Mouse (Mus musculus) bone marrow, adult 2 months (tissue): ENCODE measurements around the gene Pde1a.

ENCODE experiments used
- CTCF ChIP-seq: fragments of 200-500 bp; IDR thresholded peaks from 2 replicates; pipeline ENCODE4 v1.5.1; 2011; ENCODE audit warnings: low read length, control low read depth; ENCODE audit not compliant: control insufficient read depth, insufficient read depth
- POLR2A ChIP-seq: fragments of 200-500 bp; IDR thresholded peaks from 2 replicates; pipeline ENCODE4 v1.6.1; 2011; ENCODE audit warnings: low read depth, mild to moderate bottlenecking, control low read depth, low read length, borderline replicate concordance; ENCODE audit not compliant: control insufficient read depth

GRCm38 (mm10) chr2:79898522-79898921, 230.7 kb downstream of the Pde1a start:
- no peak for TF ChIP-seq POLR2A
- no peak for TF ChIP-seq CTCF
